ENCODE assay signal across 8 mouse cellular contexts in genomic region chr4:126162544-126163066, GRCm38 (mm10). TPM values are rescaled to one million over a fixed set of nuclear protein-coding genes. Genes with fewer than 3 reads are reported as not detected.
A peak's percentile ranks its signal among the peaks of the same experiment; 100 is the strongest.
DNase-seq lines count a peak whose midpoint lies in the region; ATAC-seq and TF ChIP-seq lines count a peak whose summit lies in the region.

No protein-coding gene starts in this region.

- no peak for TF ChIP-seq CTCF in cerebellum, adult 2 months (IDR thresholded peaks at IDR 0.05; ENCODE audit: borderline replicate concordance, insufficient read depth, low read depth, low read length)
- TF ChIP-seq CTCF in liver, postnatal 0 days (IDR thresholded peaks at IDR 0.05; ENCODE audit: low read depth), result no peak

- TF ChIP-seq EP300 in liver, postnatal 0 days (IDR thresholded peaks at IDR 0.05; ENCODE audit: low read depth), result no peak

- peak overlapping the region; percentile 100 for H3K4me2 ChIP-seq in forebrain, embryonic 16.5 days (ENCODE audit: low read length)
- peak overlapping the region; percentile 99 for H3K4me2 ChIP-seq in liver, postnatal 0 days (ENCODE audit: low read depth, low read length)
- peak overlapping the region; percentile 99 for H3K4me2 ChIP-seq in neural tube, embryonic 13.5 days

- H3K4me1 ChIP-seq in ES-E14 (ENCODE audit: control insufficient read depth in 2 of 2, insufficient read depth in 2 of 2, low read length in 2 of 2, poor library complexity in 1 of 2), result peaks cover 4 to 12% of the 10 kb centered on the region in 2 experiments
- H3K4me1 ChIP-seq in cerebellum, adult 2 months (ENCODE audit: control insufficient read depth, insufficient read depth, low read length), result no peaks in the 10 kb centered on the region; the same call in 1 of the 2 replicates
- H3K4me1 ChIP-seq in forebrain, embryonic 16.5 days (replicated peaks; ENCODE audit: control insufficient read depth, insufficient read depth, low read length), result peaks cover 6% of the 10 kb centered on the region
- H3K4me1 ChIP-seq in liver, postnatal 0 days (ENCODE audit: insufficient read depth), result peaks cover 19% of the 10 kb centered on the region
- peaks cover 18% of the 10 kb centered on the region for H3K4me1 ChIP-seq in neural tube, embryonic 13.5 days (replicated peaks)

- intact Hi-C loops in heart, postnatal 25 days (cut with DNase I), result loop anchor here (5.0 kb wide), 1 partner anchor 75 kb away; no protein-coding TSS in a partner anchor

- H3K36me3 ChIP-seq in ES-E14 (ENCODE audit: control insufficient read depth, insufficient read depth, low read length, poor library complexity, severe bottlenecking), result peaks cover 19% of the 10 kb centered on the region
- peaks cover 12% of the 10 kb centered on the region for H3K36me3 ChIP-seq in forebrain, embryonic 16.5 days (ENCODE audit: control insufficient read depth, insufficient read depth)
- peaks cover 18% of the 10 kb centered on the region for H3K36me3 ChIP-seq in liver, postnatal 0 days (replicated peaks; ENCODE audit: insufficient read depth, low read length)
- peaks cover 20% of the 10 kb centered on the region for H3K36me3 ChIP-seq in neural tube, embryonic 13.5 days

- under 1% methylated on average over 44 of the region's 44 CpGs for WGBS in cerebellum, adult 2 months
- WGBS in forebrain, embryonic 16.5 days, result 0% methylated on average over 44 of the region's 44 CpGs
- 2% methylated on average over 42 of the region's 44 CpGs for WGBS in liver, postnatal 0 days (ENCODE audit: insufficient replicate concordance)
- under 1% methylated on average over 44 of the region's 44 CpGs for WGBS in neural tube, embryonic 13.5 days

- peak overlapping the region; percentile 74 to 75 for H3K4me3 ChIP-seq in ES-E14 (ENCODE audit: insufficient read depth in 1 of 2, low read depth in 1 of 2, low read length in 2 of 2, poor library complexity in 1 of 2, severe bottlenecking in 1 of 2)
- peak overlapping the region; percentile 71 for H3K4me3 ChIP-seq in cerebellum, adult 2 months (replicated peaks; ENCODE audit: insufficient read depth, low read depth, low read length)
- peak overlapping the region; percentile 64 for H3K4me3 ChIP-seq in forebrain, embryonic 16.5 days (replicated peaks; ENCODE audit: low read length)
- H3K4me3 ChIP-seq in liver, postnatal 0 days (ENCODE audit: low read depth, low read length), result peak overlapping the region; percentile 62
- peak overlapping the region; percentile 51 for H3K4me3 ChIP-seq in neural tube, embryonic 13.5 days

- ATAC-seq in forebrain, embryonic 16.5 days, result peak; percentile 95
- peak; percentile 91 for ATAC-seq in liver, postnatal 0 days
- ATAC-seq in neural tube, embryonic 13.5 days (ENCODE audit: low read depth), result peak; percentile 91

- in situ Hi-C loops in ES-E14 (cut with MboI; ENCODE audit: low sequenced_read_pairs in 2 of 2, unreplicated experiment in 2 of 2), result no loop called here

- TF ChIP-seq POLR2A in cerebellum, adult 2 months (IDR thresholded peaks at IDR 0.05; ENCODE audit: borderline replicate concordance, insufficient read depth, low read length), result peak; percentile 21; the same call in 1 of the 2 replicates

- peak overlapping the region; percentile 80 for H3K9ac ChIP-seq in ES-E14 (ENCODE audit: insufficient read depth, low read depth, low read length, poor library complexity, severe bottlenecking)
- peak overlapping the region; percentile 81 for H3K9ac ChIP-seq in forebrain, embryonic 16.5 days (replicated peaks; ENCODE audit: low read depth, low read length)
- peak overlapping the region; percentile 90 for H3K9ac ChIP-seq in liver, postnatal 0 days (replicated peaks)
- H3K9ac ChIP-seq in neural tube, embryonic 13.5 days, result peak overlapping the region; percentile 76

- DNase-seq in ES-E14 (ENCODE audit: low read depth, low spot score), result peak; percentile 70
- peak; percentile 79 to 83 for DNase-seq in cerebellum, adult 2 months
- peak; percentile 93 for DNase-seq in heart, postnatal 25 days (ENCODE audit: low spot score)
- peak; percentile 77 to 82 for DNase-seq in layer of hippocampus, adult 18-20 months (ENCODE audit: low spot score in 2 of 2)
- peak; percentile 86 for DNase-seq in liver, postnatal 0 days
- peak; percentile 46 for DNase-seq in telencephalon, adult 2 months (ENCODE audit: low read depth, low spot score)

- H3K27me3 ChIP-seq in cerebellum, adult 2 months (ENCODE audit: control insufficient read depth, insufficient read depth, low read length), result no peaks in the 10 kb centered on the region
- no peaks in the 10 kb centered on the region for H3K27me3 ChIP-seq in forebrain, embryonic 16.5 days (replicated peaks; ENCODE audit: control insufficient read depth, insufficient read depth, low read length)
- H3K27me3 ChIP-seq in liver, postnatal 0 days (ENCODE audit: insufficient read depth, low read length), result no peaks in the 10 kb centered on the region
- 0 out of 2 replicates have a peak, but pooled peaks cover 3% of the 10 kb centered on the region for H3K27me3 ChIP-seq in neural tube, embryonic 13.5 days

- peak overlapping the region; percentile 54 for H3K27ac ChIP-seq in ES-E14 (ENCODE audit: insufficient read depth, low read depth, low read length, poor library complexity, severe bottlenecking)
- H3K27ac ChIP-seq in cerebellum, adult 2 months (ENCODE audit: insufficient read depth, low read length), result peak overlapping the region; percentile 10; the same call in 1 of the 2 replicates
- H3K27ac ChIP-seq in forebrain, embryonic 16.5 days (ENCODE audit: low read length), result no peak overlapping the region
- peak overlapping the region; percentile 81 for H3K27ac ChIP-seq in liver, postnatal 0 days (ENCODE audit: low read depth)
- 0 out of 2 replicates have a peak overlapping the region, but pooled peaks have one; percentile 38 for H3K27ac ChIP-seq in neural tube, embryonic 13.5 days (replicated peaks)

- no peaks in the 10 kb centered on the region for H3K9me3 ChIP-seq in ES-E14 (ENCODE audit: control insufficient read depth, insufficient read depth, low read depth, low read length)
- no peaks in the 10 kb centered on the region for H3K9me3 ChIP-seq in forebrain, embryonic 16.5 days (ENCODE audit: control insufficient read depth, low read length)
- H3K9me3 ChIP-seq in liver, postnatal 0 days (ENCODE audit: low read length), result no peaks in the 10 kb centered on the region
- H3K9me3 ChIP-seq in neural tube, embryonic 13.5 days, result no peaks in the 10 kb centered on the region

TF ChIP-seq in ES-E14, 5 proteins besides CTCF, POLR2A, EP300 and RAD21:
- TF ChIP-seq MAFK (IDR thresholded peaks at IDR 0.05; ENCODE audit: insufficient read depth, low read depth, low read length) (no peak), ZC3H11A (IDR thresholded peaks at IDR 0.05; ENCODE audit: borderline replicate concordance, low read depth, low read length) (no peak), CHD2 (IDR thresholded peaks at IDR 0.05; ENCODE audit: low read depth, low read length) (no peak), HCFC1 (IDR thresholded peaks at IDR 0.05; ENCODE audit: borderline replicate concordance, insufficient read depth, low read length) (no peak), ZNF384 (IDR thresholded peaks at IDR 0.05; ENCODE audit: low read depth, low read length) (no peak)

RNA-seq across cellular contexts. Expression of gene Sh3d21, which starts 0.7 kb away (rescaled TPM):
- 2.4 and 3.0 TPM in 2 replicates for total RNA-seq in ES-E14 (2012; rRNA removed)
- 1.6 and 2.0 TPM in 2 replicates for polyA plus RNA-seq in cerebellum, adult 2 months (2012; rRNA removed)
- 0.87 and 1.2 TPM in 2 replicates for polyA plus RNA-seq in forebrain, embryonic 16.5 days (2015; fragmentation: Nextera tagmentation; extraction: Ambion mirVana)
- 1 to 10 TPM; 1.9 to 3.1 TPM for total RNA-seq in heart, postnatal 25 days (2021)
- under 1 TPM; 0.57 to 0.58 TPM for total RNA-seq in layer of hippocampus, adult 18-20 months (2021)
- polyA plus RNA-seq in liver, postnatal 0 days (2015; fragmentation: Nextera tagmentation; extraction: Ambion mirVana), result 2.4 and 2.7 TPM in 2 replicates
- 0.89 and 2.0 TPM in 2 replicates for polyA plus RNA-seq in neural tube, embryonic 13.5 days (2015; fragmentation: Nextera tagmentation; extraction: Ambion mirVana)

RNA-seq across cellular contexts. Expression of gene Eva1b, which starts 15.1 kb away (rescaled TPM):
- total RNA-seq in ES-E14 (2012; rRNA removed), result 44.2 and 48.7 TPM in 2 replicates
- 9.0 and 9.2 TPM in 2 replicates for polyA plus RNA-seq in cerebellum, adult 2 months (2012; rRNA removed)
- polyA plus RNA-seq in forebrain, embryonic 16.5 days (2015; fragmentation: Nextera tagmentation; extraction: Ambion mirVana), result 10.1 and 10.2 TPM in 2 replicates
- total RNA-seq in heart, postnatal 25 days (2021), result 10 to 100 TPM; 15.2 to 17.6 TPM
- total RNA-seq in layer of hippocampus, adult 18-20 months (2021), result 1 to 10 TPM; 1.8 to 1.9 TPM
- polyA plus RNA-seq in liver, postnatal 0 days (2015; fragmentation: Nextera tagmentation; extraction: Ambion mirVana), result 17.1 and 17.7 TPM in 2 replicates
- 15.3 and 19.8 TPM in 2 replicates for polyA plus RNA-seq in neural tube, embryonic 13.5 days (2015; fragmentation: Nextera tagmentation; extraction: Ambion mirVana)

RNA-seq across cellular contexts. Expression of gene Thrap3, which starts 40.0 kb away (rescaled TPM):
- total RNA-seq in ES-E14 (2012; rRNA removed), result 202 and 211 TPM in 2 replicates
- polyA plus RNA-seq in cerebellum, adult 2 months (2012; rRNA removed), result 122 TPM in 2 replicates
- 172 and 187 TPM in 2 replicates for polyA plus RNA-seq in forebrain, embryonic 16.5 days (2015; fragmentation: Nextera tagmentation; extraction: Ambion mirVana)
- 100 to 1,000 TPM; 108 to 111 TPM for total RNA-seq in heart, postnatal 25 days (2021)
- 100 to 1,000 TPM; 136 to 145 TPM for total RNA-seq in layer of hippocampus, adult 18-20 months (2021)
- polyA plus RNA-seq in liver, postnatal 0 days (2015; fragmentation: Nextera tagmentation; extraction: Ambion mirVana), result 47.8 and 62.4 TPM in 2 replicates
- 143 and 165 TPM in 2 replicates for polyA plus RNA-seq in neural tube, embryonic 13.5 days (2015; fragmentation: Nextera tagmentation; extraction: Ambion mirVana)

RNA-seq across cellular contexts. Expression of gene Stk40, which starts 58.8 kb away (rescaled TPM):
- total RNA-seq in ES-E14 (2012; rRNA removed), result 20.1 and 20.2 TPM in 2 replicates
- polyA plus RNA-seq in cerebellum, adult 2 months (2012; rRNA removed), result 23.3 and 24.9 TPM in 2 replicates
- 33.5 and 34.7 TPM in 2 replicates for polyA plus RNA-seq in forebrain, embryonic 16.5 days (2015; fragmentation: Nextera tagmentation; extraction: Ambion mirVana)
- total RNA-seq in heart, postnatal 25 days (2021), result 10 to 100 TPM; 37.6 to 38.7 TPM
- 10 to 100 TPM; 30.2 to 32.9 TPM for total RNA-seq in layer of hippocampus, adult 18-20 months (2021)
- 11.3 and 12.1 TPM in 2 replicates for polyA plus RNA-seq in liver, postnatal 0 days (2015; fragmentation: Nextera tagmentation; extraction: Ambion mirVana)
- 33.9 and 37.7 TPM in 2 replicates for polyA plus RNA-seq in neural tube, embryonic 13.5 days (2015; fragmentation: Nextera tagmentation; extraction: Ambion mirVana)
